Mouse (Mus musculus): ENCODE results near the gene Kdm4b. TPM values are rescaled to one million over a fixed set of nuclear protein-coding genes. Genes with fewer than 3 reads are reported as not detected.

The Kdm4b gene
- polyA plus RNA-seq, 1 experiment, result 6.4 TPM

- no peak overlapping the region for H3K4me3 ChIP-seq (ENCODE audit: insufficient read depth, low read depth, low read length)
- H3K27ac ChIP-seq (replicated peaks; ENCODE audit: low read depth, low read length), result no peak overlapping the region
- no peaks in the 10 kb centered on the region for H3K4me1 ChIP-seq (ENCODE audit: control insufficient read depth, insufficient read depth, insufficient read length, low read length)
Observed at GRCm38 (mm10) chr17:56379281-56379834, 53.5 kb downstream of the Kdm4b start.

- no peak overlapping the region for H3K4me3 ChIP-seq (ENCODE audit: insufficient read depth, low read depth, low read length)
- no peak overlapping the region for H3K27ac ChIP-seq (replicated peaks; ENCODE audit: low read depth, low read length)
- H3K4me1 ChIP-seq (ENCODE audit: control insufficient read depth, insufficient read depth, insufficient read length, low read length), result no peaks in the 10 kb centered on the region
Observed at GRCm38 (mm10) chr17:56380286-56380685, 54.4 kb downstream of the Kdm4b start.

- H3K4me3 ChIP-seq (ENCODE audit: insufficient read depth, low read depth, low read length), result no peak overlapping the region
- no peak overlapping the region for H3K27ac ChIP-seq (replicated peaks; ENCODE audit: low read depth, low read length)
- no peaks in the 10 kb centered on the region for H3K4me1 ChIP-seq (ENCODE audit: control insufficient read depth, insufficient read depth, insufficient read length, low read length)
Observed at GRCm38 (mm10) chr17:56381183-56381582, 55.3 kb downstream of the Kdm4b start.

- no peak overlapping the region for H3K27ac ChIP-seq (replicated peaks; ENCODE audit: low read depth, low read length)
- H3K4me3 ChIP-seq (ENCODE audit: insufficient read depth, low read depth, low read length), result no peak overlapping the region
- no peaks in the 10 kb centered on the region for H3K4me1 ChIP-seq (ENCODE audit: control insufficient read depth, insufficient read depth, insufficient read length, low read length)
Observed at GRCm38 (mm10) chr17:56382997-56383396, 57.1 kb downstream of the Kdm4b start.

GRCm38 (mm10) chr17:56384903-56385302 is 59.0 kb downstream of the Kdm4b start:
- H3K4me3 ChIP-seq (ENCODE audit: insufficient read depth, low read depth, low read length), result no peak overlapping the region

GRCm38 (mm10) chr17:56387612-56388011 is 61.8 kb downstream of the Kdm4b start:
- Histone ChIP-seq H3K4me3 (ENCODE audit: insufficient read depth, low read depth, low read length) (no peak overlapping the region), H3K4me1 (ENCODE audit: control insufficient read depth, insufficient read depth, insufficient read length, low read length) (no peaks in the 10 kb centered on the region), H3K27ac (replicated peaks; ENCODE audit: low read depth, low read length) (no peak overlapping the region)

More at GRCm38 (mm10) chr17:56384903-56385302, 59.0 kb downstream of the Kdm4b start:
- H3K27ac ChIP-seq (replicated peaks; ENCODE audit: low read depth, low read length), result no peak overlapping the region
- no peaks in the 10 kb centered on the region for H3K4me1 ChIP-seq (ENCODE audit: control insufficient read depth, insufficient read depth, insufficient read length, low read length)

- Histone ChIP-seq H3K27ac (replicated peaks; ENCODE audit: low read depth, low read length) (no peak overlapping the region), H3K4me1 (ENCODE audit: control insufficient read depth, insufficient read depth, insufficient read length, low read length) (no peaks in the 10 kb centered on the region), H3K4me3 (ENCODE audit: insufficient read depth, low read depth, low read length) (no peak overlapping the region)
Observed at GRCm38 (mm10) chr17:56393238-56393637, 67.4 kb downstream of the Kdm4b start.

GRCm38 (mm10) chr17:56393889-56394288 is 68.0 kb downstream of the Kdm4b start:
- Histone ChIP-seq H3K27ac (replicated peaks; ENCODE audit: low read depth, low read length) (no peak overlapping the region), H3K4me3 (ENCODE audit: insufficient read depth, low read depth, low read length) (no peak overlapping the region), H3K4me1 (ENCODE audit: control insufficient read depth, insufficient read depth, insufficient read length, low read length) (no peaks in the 10 kb centered on the region)

- Histone ChIP-seq H3K27ac (replicated peaks; ENCODE audit: low read depth, low read length) (no peak overlapping the region), H3K4me1 (ENCODE audit: control insufficient read depth, insufficient read depth, insufficient read length, low read length) (no peaks in the 10 kb centered on the region), H3K4me3 (ENCODE audit: insufficient read depth, low read depth, low read length) (no peak overlapping the region)
Observed at GRCm38 (mm10) chr17:56396051-56396450, 70.2 kb downstream of the Kdm4b start.

GRCm38 (mm10) chr17:56400221-56400620 is 74.4 kb downstream of the Kdm4b start:
- H3K4me3 ChIP-seq (ENCODE audit: insufficient read depth, low read depth, low read length), result no peak overlapping the region
- peaks cover 2% of the 10 kb centered on the region for H3K4me1 ChIP-seq (ENCODE audit: control insufficient read depth, insufficient read depth, insufficient read length, low read length)
- H3K27ac ChIP-seq (replicated peaks; ENCODE audit: low read depth, low read length), result no peak overlapping the region

- peaks cover 9% of the 10 kb centered on the region for H3K4me1 ChIP-seq (ENCODE audit: control insufficient read depth, insufficient read depth, insufficient read length, low read length)
- H3K4me3 ChIP-seq (ENCODE audit: insufficient read depth, low read depth, low read length), result no peak overlapping the region
- H3K27ac ChIP-seq (replicated peaks; ENCODE audit: low read depth, low read length), result no peak overlapping the region
Observed at GRCm38 (mm10) chr17:56401051-56401521, 75.2 kb downstream of the Kdm4b start.

- Histone ChIP-seq H3K27ac (replicated peaks; ENCODE audit: low read depth, low read length) (peak overlapping the region; percentile 66), H3K4me1 (ENCODE audit: control insufficient read depth, insufficient read depth, insufficient read length, low read length) (peaks cover 30% of the 10 kb centered on the region), H3K4me3 (ENCODE audit: insufficient read depth, low read depth, low read length) (no peak overlapping the region)
Observed at GRCm38 (mm10) chr17:56405341-56405740, 79.5 kb downstream of the Kdm4b start.

GRCm38 (mm10) chr17:56405856-56406840 is 80.3 kb downstream of the Kdm4b start:
- Histone ChIP-seq H3K27ac (replicated peaks; ENCODE audit: low read depth, low read length) (peak overlapping the region; percentile 66), H3K4me1 (ENCODE audit: control insufficient read depth, insufficient read depth, insufficient read length, low read length) (peaks cover 30% of the 10 kb centered on the region), H3K4me3 (ENCODE audit: insufficient read depth, low read depth, low read length) (no peak overlapping the region)

GRCm38 (mm10) chr17:56406878-56407277 is 81.0 kb downstream of the Kdm4b start:
- H3K4me3 ChIP-seq (ENCODE audit: insufficient read depth, low read depth, low read length), result no peak overlapping the region
- peaks cover 30% of the 10 kb centered on the region for H3K4me1 ChIP-seq (ENCODE audit: control insufficient read depth, insufficient read depth, insufficient read length, low read length)
- H3K27ac ChIP-seq (replicated peaks; ENCODE audit: low read depth, low read length), result peak overlapping the region; percentile 36; the same call in 1 of the 2 replicates

- Histone ChIP-seq H3K4me3 (ENCODE audit: insufficient read depth, low read depth, low read length) (no peak overlapping the region), H3K27ac (replicated peaks; ENCODE audit: low read depth, low read length) (no peak overlapping the region), H3K4me1 (ENCODE audit: control insufficient read depth, insufficient read depth, insufficient read length, low read length) (peaks cover 30% of the 10 kb centered on the region)
Observed at GRCm38 (mm10) chr17:56407379-56407778, 81.5 kb downstream of the Kdm4b start.

All from brown adipose tissue, adult 24 weeks (tissue).